Comparison of ENCODE assay signal across 8 mouse cellular contexts in genomic region chr8:110619208-110619574, GRCm38 (mm10). TPM values are rescaled to one million over a fixed set of nuclear protein-coding genes. Genes with fewer than 3 reads are reported as not detected.
DNase-seq lines count a peak whose midpoint lies in the region; ATAC-seq and TF ChIP-seq lines count a peak whose summit lies in the region.

No protein-coding gene starts in this region.

- TF ChIP-seq CTCF in heart, adult 2 months (IDR thresholded peaks at IDR 0.05): no peak
- no peak for TF ChIP-seq CTCF in ES-Bruce4 (IDR thresholded peaks at IDR 0.05; ENCODE audit: low read depth, low read length)

- H3K9me3 ChIP-seq in ES-Bruce4 (replicated peaks; ENCODE audit: control insufficient read depth, insufficient read depth, low read length, poor library complexity, severe bottlenecking): no peaks in the 10 kb centered on the region
- H3K9me3 ChIP-seq in forebrain, embryonic 15.5 days: no peaks in the 10 kb centered on the region
- no peaks in the 10 kb centered on the region for H3K9me3 ChIP-seq in lung, embryonic 16.5 days (ENCODE audit: control insufficient read depth, low read length)

- H3K4me1 ChIP-seq in heart, adult 2 months (ENCODE audit: control insufficient read depth, insufficient read depth, low read length): peaks cover 3% of the 10 kb centered on the region; the same call in 1 of the 2 replicates
- no peaks in the 10 kb centered on the region for H3K4me1 ChIP-seq in ES-Bruce4 (ENCODE audit: control insufficient read depth, insufficient read depth, low read length)
- peaks cover 31% of the 10 kb centered on the region for H3K4me1 ChIP-seq in forebrain, embryonic 15.5 days
- peaks cover 8% of the 10 kb centered on the region for H3K4me1 ChIP-seq in lung, embryonic 16.5 days (replicated peaks; ENCODE audit: control insufficient read depth, insufficient read depth, low read length)

- H3K27me3 ChIP-seq in heart, adult 2 months (ENCODE audit: control insufficient read depth, insufficient read depth, low read length): no peaks in the 10 kb centered on the region
- H3K27me3 ChIP-seq in ES-Bruce4 (ENCODE audit: control insufficient read depth, insufficient read depth, low read length, poor library complexity, severe bottlenecking): no peaks in the 10 kb centered on the region
- no peaks in the 10 kb centered on the region for H3K27me3 ChIP-seq in forebrain, embryonic 15.5 days
- H3K27me3 ChIP-seq in lung, embryonic 16.5 days (ENCODE audit: control insufficient read depth, insufficient read depth, low read depth, low read length): no peaks in the 10 kb centered on the region; the same call in 1 of the 2 replicates

- H3K4me2 ChIP-seq in forebrain, embryonic 15.5 days (replicated peaks): peak overlapping the region; percentile 84
- H3K4me2 ChIP-seq in lung, embryonic 16.5 days (ENCODE audit: low read depth, low read length): peak overlapping the region; percentile 90

- H3K9ac ChIP-seq in heart, adult 2 months (ENCODE audit: low read depth, low read length): peak overlapping the region; percentile 96; the same call in 1 of the 2 replicates
- peak overlapping the region; percentile 83 for H3K9ac ChIP-seq in ES-Bruce4 (ENCODE audit: low read depth, poor library complexity, severe bottlenecking)
- H3K9ac ChIP-seq in forebrain, embryonic 15.5 days (replicated peaks): peak overlapping the region; percentile 69
- peak overlapping the region; percentile 80 for H3K9ac ChIP-seq in lung, embryonic 16.5 days (ENCODE audit: low read length)

- H3K36me3 ChIP-seq in heart, adult 2 months (ENCODE audit: control insufficient read depth, insufficient read depth, low read length): no peaks in the 10 kb centered on the region
- peaks cover 9% of the 10 kb centered on the region for H3K36me3 ChIP-seq in ES-Bruce4 (ENCODE audit: control insufficient read depth, insufficient read depth, low read length, poor library complexity, severe bottlenecking)
- H3K36me3 ChIP-seq in forebrain, embryonic 15.5 days: no peaks in the 10 kb centered on the region
- no peaks in the 10 kb centered on the region for H3K36me3 ChIP-seq in lung, embryonic 16.5 days (ENCODE audit: control insufficient read depth, insufficient read depth, low read length)

- intact Hi-C loops in heart, adult 2 months (cut with DNase I): loop anchor here (5.0 kb wide), 1 partner anchor 402 kb away; the partner anchor contains the start of gene Cmtr2
- intact Hi-C loops in heart, postnatal 25 days (cut with DNase I): loop anchor here (10.0 kb wide), 1 partner anchor 404 kb away; the partner anchor contains the start of gene Cmtr2

- TF ChIP-seq POLR2A in heart, adult 2 months (IDR thresholded peaks at IDR 0.05; ENCODE audit: insufficient read depth, low read depth, low read length): no peak
- TF ChIP-seq POLR2A in ES-Bruce4 (IDR thresholded peaks at IDR 0.05; ENCODE audit: insufficient read depth, low read length): no peak

- H3K79me2 ChIP-seq in heart, adult 2 months (replicated peaks; ENCODE audit: control insufficient read depth, insufficient read depth, low read length): peaks cover 5% of the 10 kb centered on the region

- H3K4me3 ChIP-seq in heart, adult 2 months: peak overlapping the region; percentile 90
- peak overlapping the region; percentile 82 for H3K4me3 ChIP-seq in ES-Bruce4 (ENCODE audit: low read depth, low read length)
- H3K4me3 ChIP-seq in forebrain, embryonic 15.5 days: peak overlapping the region; percentile 75
- peak overlapping the region; percentile 98 for H3K4me3 ChIP-seq in lung, embryonic 16.5 days (ENCODE audit: low read length)

- DNase-seq in heart, adult 2 months: no peak
- DNase-seq in heart, postnatal 25 days (ENCODE audit: low spot score): no peak
- no peak for DNase-seq in adrenal gland, postnatal 4 days (ENCODE audit: low spot score in 2 of 2)
- DNase-seq in T-cell, adult 2 months (ENCODE audit: low spot score): no peak
- DNase-seq in kidney, adult 11 months: no peak

- no peak for TF ChIP-seq EP300 in heart, adult 2 months (IDR thresholded peaks at IDR 0.05; ENCODE audit: insufficient read depth, low read depth, low read length)
- TF ChIP-seq EP300 in ES-Bruce4 (IDR thresholded peaks at IDR 0.05; ENCODE audit: insufficient read depth, low read depth, low read length): no peak

- H3K27ac ChIP-seq in heart, adult 2 months: no peak overlapping the region
- no peak overlapping the region for H3K27ac ChIP-seq in ES-Bruce4 (ENCODE audit: insufficient read depth, low read length)
- H3K27ac ChIP-seq in forebrain, embryonic 15.5 days (replicated peaks): no peak overlapping the region
- H3K27ac ChIP-seq in lung, embryonic 16.5 days (ENCODE audit: low read length): no peak overlapping the region

- no peak for ATAC-seq in forebrain, embryonic 15.5 days (replicated peaks)
- no peak for ATAC-seq in lung, embryonic 16.5 days (ENCODE audit: low read depth)

- 19% methylated on average over 8 of the region's 8 CpGs for WGBS in heart, adult 2 months
- 29% methylated on average over 8 of the region's 8 CpGs for whole genome bisulfite sequencing in forebrain, embryonic 15.5 days
- WGBS in lung, embryonic 16.5 days: 24% methylated on average over 8 of the region's 8 CpGs

RNA-seq across cellular contexts. Expression of gene Vac14, which starts 0.8 kb away (rescaled TPM):
- total RNA-seq in heart, adult 2 months (2021): 10 to 100 TPM; 15.7 to 15.8 TPM
- polyA plus RNA-seq in heart, adult 2 months (2012; rRNA removed): 24.9 and 27.0 TPM in 2 replicates
- total RNA-seq in heart, postnatal 25 days (2021): 10 to 100 TPM; 14.7 to 15.3 TPM
- polyA plus RNA-seq in ES-Bruce4 (2011; ENCODE audit: insufficient read depth, insufficient read length, low read depth, missing spikeins): 31.6 and 36.0 TPM in 2 replicates
- polyA plus RNA-seq in forebrain, embryonic 15.5 days (2015; fragmentation: Nextera tagmentation; extraction: Ambion mirVana): 27.9 and 29.1 TPM in 2 replicates
- polyA plus RNA-seq in lung, embryonic 16.5 days (2015; fragmentation: Nextera tagmentation; extraction: Ambion mirVana): 14.0 and 16.5 TPM in 2 replicates
- 10 to 100 TPM; 29.9 to 30.0 TPM for total RNA-seq in adrenal gland, postnatal 4 days (2021)
